Mouse (Mus musculus): ENCODE measurements around the gene Upk1a. TPM values are rescaled to one million over a fixed set of nuclear protein-coding genes. Genes with fewer than 3 reads are reported as not detected.
A peak's percentile ranks its signal among the peaks of the same experiment; 100 is the strongest.

Gene Upk1a
- polyA plus RNA-seq, 1 experiment from 2014 or later, result 0.39 TPM

DNA sequence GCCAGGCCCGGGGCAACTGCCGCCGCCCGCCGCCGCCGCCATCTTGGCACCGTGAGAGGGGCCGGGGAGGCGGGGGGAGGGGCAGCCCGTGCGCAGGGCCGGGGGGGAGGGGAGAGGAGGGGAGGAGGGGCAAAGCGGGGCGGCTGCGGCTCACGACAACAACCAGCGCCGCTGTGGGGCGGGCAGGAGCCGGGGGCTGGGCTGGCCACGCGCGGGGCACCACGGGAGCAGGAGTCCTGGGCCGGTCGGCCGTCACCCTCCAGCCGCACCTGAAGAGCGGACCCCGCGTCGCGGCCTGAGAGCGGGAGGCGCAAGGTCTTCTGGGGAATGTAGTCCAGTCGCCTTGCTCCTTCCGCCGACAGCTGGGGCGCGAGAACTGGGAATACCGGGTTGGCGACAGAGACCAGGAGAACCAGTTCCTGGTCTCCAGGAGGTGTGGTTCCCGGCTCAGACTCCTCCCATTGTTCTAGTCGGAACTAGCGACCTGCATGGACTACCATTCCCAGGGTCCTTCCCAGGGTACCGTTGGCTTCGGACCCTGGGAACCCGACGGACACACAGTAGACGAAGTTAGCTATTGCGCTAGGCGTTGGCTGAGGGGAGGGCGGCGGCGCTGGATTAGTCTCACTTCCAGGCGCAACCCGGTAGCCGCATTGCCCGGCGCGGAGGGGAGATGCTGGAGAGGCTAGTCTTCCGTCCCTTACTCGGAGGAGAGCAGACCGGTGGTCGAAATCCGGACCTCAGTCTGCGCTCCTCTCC lies 23.8 kb downstream of the Upk1a start, which contains the start of gene Kmt2b:
Gene Kmt2b, minus strand, starts transcription at position 51 of the 759 bp plus-strand sequence.
- peaks cover 29% of the 10 kb centered on the region for H3K36me3 ChIP-seq (ENCODE audit: control insufficient read depth, insufficient read depth, low read length)
- under 1% methylated on average over 34 of the region's 68 CpGs for WGBS
- peak within 1 kb of the TSS; percentile 94 for H3K4me3 ChIP-seq (ENCODE audit: low read depth, low read length)
- H3K27me3 ChIP-seq (replicated peaks; ENCODE audit: control insufficient read depth, insufficient read depth, low read length), result no peaks in the 10 kb centered on the region
- peak within 1 kb of the TSS; percentile 96 for H3K9ac ChIP-seq (ENCODE audit: low read depth, low read length)
- no peaks in the 10 kb centered on the region for H3K9me3 ChIP-seq (ENCODE audit: control insufficient read depth, low read length)
- peak; percentile 96 for ATAC-seq (ENCODE audit: low read depth)
- H3K4me2 ChIP-seq (ENCODE audit: low read depth, low read length), result peak within 1 kb of the TSS; percentile 96
- H3K4me1 ChIP-seq (ENCODE audit: control insufficient read depth, insufficient read depth, low read length), result peaks cover 7% of the 10 kb centered on the region; the same call in 1 of the 2 replicates
- peak within 1 kb of the TSS; percentile 89 for H3K27ac ChIP-seq (replicated peaks; ENCODE audit: low read depth, low read length)
- DNase-seq (ENCODE audit: low spot score), result peak; percentile 99

- peak; percentile 13 for ATAC-seq (ENCODE audit: low read depth)
- no peaks in the 10 kb centered on the region for H3K27me3 ChIP-seq (replicated peaks; ENCODE audit: control insufficient read depth, insufficient read depth, low read length)
- DNase-seq (ENCODE audit: low spot score), result peak; percentile 14
- peak overlapping the region; percentile 89 for H3K27ac ChIP-seq (replicated peaks; ENCODE audit: low read depth, low read length)
- H3K4me2 ChIP-seq (ENCODE audit: low read depth, low read length), result peak overlapping the region; percentile 96
- H3K9ac ChIP-seq (ENCODE audit: low read depth, low read length), result peak overlapping the region; percentile 96
- H3K36me3 ChIP-seq (ENCODE audit: control insufficient read depth, insufficient read depth, low read length), result peaks cover 37% of the 10 kb centered on the region
- peaks cover 7% of the 10 kb centered on the region; the same call in 1 of the 2 replicates for H3K4me1 ChIP-seq (ENCODE audit: control insufficient read depth, insufficient read depth, low read length)
- WGBS, result 0% methylated on average over 30 of the region's 67 CpGs
- H3K4me3 ChIP-seq (ENCODE audit: low read depth, low read length), result peak overlapping the region; percentile 94
- H3K9me3 ChIP-seq (ENCODE audit: control insufficient read depth, low read length), result no peaks in the 10 kb centered on the region
Measured at GRCm38 (mm10) chr7:30587842-30588667, 24.6 kb downstream of the Upk1a start.

GRCm38 (mm10) chr7:30586455-30587020 lies 26.1 kb downstream of the Upk1a start:
- Histone ChIP-seq H3K9ac (ENCODE audit: low read depth, low read length) (peak overlapping the region; percentile 96; the same call in 1 of the 2 replicates), H3K27ac (replicated peaks; ENCODE audit: low read depth, low read length) (no peak overlapping the region), H3K4me1 (ENCODE audit: control insufficient read depth, insufficient read depth, low read length) (peaks cover 7% of the 10 kb centered on the region; the same call in 1 of the 2 replicates), H3K4me3 (ENCODE audit: low read depth, low read length) (peak overlapping the region; percentile 94), H3K4me2 (ENCODE audit: low read depth, low read length) (no peak overlapping the region), H3K27me3 (replicated peaks; ENCODE audit: control insufficient read depth, insufficient read depth, low read length) (no peaks in the 10 kb centered on the region), H3K36me3 (ENCODE audit: control insufficient read depth, insufficient read depth, low read length) (peaks cover 52% of the 10 kb centered on the region), H3K9me3 (ENCODE audit: control insufficient read depth, low read length) (no peaks in the 10 kb centered on the region)
- 91% methylated on average over 28 of the region's 28 CpGs for WGBS
- DNase-seq (ENCODE audit: low spot score) (no peak), ATAC-seq (ENCODE audit: low read depth) (no peak)

- Histone ChIP-seq H3K4me2 (ENCODE audit: low read depth, low read length) (no peak overlapping the region), H3K27me3 (replicated peaks; ENCODE audit: control insufficient read depth, insufficient read depth, low read length) (no peaks in the 10 kb centered on the region), H3K36me3 (ENCODE audit: control insufficient read depth, insufficient read depth, low read length) (peaks cover 66% of the 10 kb centered on the region), H3K9ac (ENCODE audit: low read depth, low read length) (no peak overlapping the region), H3K27ac (replicated peaks; ENCODE audit: low read depth, low read length) (no peak overlapping the region), H3K4me3 (ENCODE audit: low read depth, low read length) (no peak overlapping the region), H3K9me3 (ENCODE audit: control insufficient read depth, low read length) (no peaks in the 10 kb centered on the region), H3K4me1 (ENCODE audit: control insufficient read depth, insufficient read depth, low read length) (peaks cover 7% of the 10 kb centered on the region; the same call in 1 of the 2 replicates)
- no peak for DNase-seq (ENCODE audit: low spot score)
- WGBS, result 96% methylated on average over 7 of the region's 7 CpGs
- no peak for ATAC-seq (ENCODE audit: low read depth)
Measured at GRCm38 (mm10) chr7:30585170-30585569, 27.5 kb downstream of the Upk1a start.

- Histone ChIP-seq H3K36me3 (ENCODE audit: control insufficient read depth, insufficient read depth, low read length) (peaks cover 74% of the 10 kb centered on the region), H3K9me3 (ENCODE audit: control insufficient read depth, low read length) (no peaks in the 10 kb centered on the region), H3K27ac (replicated peaks; ENCODE audit: low read depth, low read length) (no peak overlapping the region), H3K4me3 (ENCODE audit: low read depth, low read length) (no peak overlapping the region), H3K27me3 (replicated peaks; ENCODE audit: control insufficient read depth, insufficient read depth, low read length) (no peaks in the 10 kb centered on the region), H3K4me2 (ENCODE audit: low read depth, low read length) (no peak overlapping the region), H3K9ac (ENCODE audit: low read depth, low read length) (no peak overlapping the region), H3K4me1 (ENCODE audit: control insufficient read depth, insufficient read depth, low read length) (peaks cover 7% of the 10 kb centered on the region; the same call in 1 of the 2 replicates)
- no peak for DNase-seq (ENCODE audit: low spot score)
- no peak for ATAC-seq (ENCODE audit: low read depth)
- WGBS, result 95% methylated on average over 10 of the region's 10 CpGs
Measured at GRCm38 (mm10) chr7:30584339-30584738, 28.3 kb downstream of the Upk1a start.

DNA sequence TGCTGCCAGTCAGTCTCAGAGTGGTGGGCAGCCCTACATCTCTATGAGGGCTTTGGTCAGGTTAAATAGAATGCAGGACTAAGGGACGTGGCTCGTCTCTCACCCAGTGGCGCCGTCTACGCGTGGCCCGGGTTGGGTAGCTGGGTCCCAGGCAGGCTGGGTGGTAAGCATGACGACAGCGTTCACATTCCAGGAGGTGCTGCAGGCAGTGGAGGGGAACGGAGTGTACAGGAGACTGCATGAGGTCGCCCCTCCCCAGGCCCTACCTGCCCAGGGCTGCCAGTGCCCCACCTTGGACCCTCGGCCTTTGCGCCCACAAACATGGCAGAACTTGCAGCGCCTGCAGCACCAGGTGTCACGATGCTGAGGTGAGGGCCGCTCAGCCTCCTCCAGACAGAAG lies 31.1 kb downstream of the Upk1a start:
- ATAC-seq (ENCODE audit: low read depth) (no peak), DNase-seq (ENCODE audit: low spot score) (no peak)
- Histone ChIP-seq H3K27me3 (replicated peaks; ENCODE audit: control insufficient read depth, insufficient read depth, low read length) (no peaks in the 10 kb centered on the region), H3K9me3 (ENCODE audit: control insufficient read depth, low read length) (no peaks in the 10 kb centered on the region), H3K9ac (ENCODE audit: low read depth, low read length) (no peak overlapping the region), H3K27ac (replicated peaks; ENCODE audit: low read depth, low read length) (no peak overlapping the region), H3K36me3 (ENCODE audit: control insufficient read depth, insufficient read depth, low read length) (peaks cover 100% of the 10 kb centered on the region), H3K4me2 (ENCODE audit: low read depth, low read length) (no peak overlapping the region), H3K4me3 (ENCODE audit: low read depth, low read length) (no peak overlapping the region), H3K4me1 (ENCODE audit: control insufficient read depth, insufficient read depth, low read length) (no peaks in the 10 kb centered on the region)
- 95% methylated on average over 16 of the region's 16 CpGs for WGBS

DNA sequence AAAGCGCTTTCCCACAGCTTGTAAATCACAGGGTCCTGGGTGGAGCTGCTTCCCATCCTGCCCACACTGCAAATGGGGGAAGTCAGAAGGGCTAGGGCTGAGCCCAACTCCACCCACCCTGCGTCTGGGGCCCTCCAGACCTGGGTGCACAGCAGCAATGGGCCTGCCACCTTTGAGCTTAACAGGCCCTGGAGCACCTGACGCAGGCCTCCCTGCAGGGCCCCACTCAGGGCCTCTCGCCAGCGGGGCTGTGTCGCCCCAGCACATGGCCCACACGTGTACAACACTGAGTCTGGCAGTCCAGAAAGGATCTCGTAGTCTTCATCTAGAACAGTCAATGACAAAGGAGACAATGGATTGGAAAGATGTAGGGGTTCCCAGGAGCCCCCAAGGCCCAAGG lies 32.7 kb downstream of the Upk1a start:
- H3K36me3 ChIP-seq (ENCODE audit: control insufficient read depth, insufficient read depth, low read length), result peaks cover 100% of the 10 kb centered on the region
- H3K27me3 ChIP-seq (replicated peaks; ENCODE audit: control insufficient read depth, insufficient read depth, low read length), result no peaks in the 10 kb centered on the region
- ATAC-seq (ENCODE audit: low read depth) (no peak), DNase-seq (ENCODE audit: low spot score) (no peak)
- WGBS, result 87% methylated on average over 8 of the region's 8 CpGs
- no peak overlapping the region for H3K4me3 ChIP-seq (ENCODE audit: low read depth, low read length)
- no peak overlapping the region for H3K27ac ChIP-seq (replicated peaks; ENCODE audit: low read depth, low read length)
- H3K9me3 ChIP-seq (ENCODE audit: control insufficient read depth, low read length), result no peaks in the 10 kb centered on the region
- no peaks in the 10 kb centered on the region for H3K4me1 ChIP-seq (ENCODE audit: control insufficient read depth, insufficient read depth, low read length)
- no peak overlapping the region for H3K4me2 ChIP-seq (ENCODE audit: low read depth, low read length)
- no peak overlapping the region for H3K9ac ChIP-seq (ENCODE audit: low read depth, low read length)

- Histone ChIP-seq H3K27ac (replicated peaks; ENCODE audit: low read depth, low read length) (no peak overlapping the region), H3K9me3 (ENCODE audit: control insufficient read depth, low read length) (no peaks in the 10 kb centered on the region), H3K36me3 (ENCODE audit: control insufficient read depth, insufficient read depth, low read length) (peaks cover 100% of the 10 kb centered on the region), H3K4me2 (ENCODE audit: low read depth, low read length) (no peak overlapping the region), H3K4me3 (ENCODE audit: low read depth, low read length) (no peak overlapping the region), H3K9ac (ENCODE audit: low read depth, low read length) (no peak overlapping the region), H3K4me1 (ENCODE audit: control insufficient read depth, insufficient read depth, low read length) (no peaks in the 10 kb centered on the region), H3K27me3 (replicated peaks; ENCODE audit: control insufficient read depth, insufficient read depth, low read length) (no peaks in the 10 kb centered on the region)
- WGBS, result 84% methylated on average over 2 of the region's 2 CpGs
- DNase-seq (ENCODE audit: low spot score) (no peak), ATAC-seq (ENCODE audit: low read depth) (no peak)
Measured at GRCm38 (mm10) chr7:30572969-30573368, 39.7 kb downstream of the Upk1a start.
